Mouse (Mus musculus) bone marrow macrophage, adult 2 months (primary cell): Measurements from ENCODE around the gene Trappc10.

Experiments
- CTCF ChIP-seq: IDR thresholded peaks from 2 replicates; pipeline ENCODE4 v1.5.1; 2012; ENCODE audit warnings: low read depth, mild to moderate bottlenecking, low read length, moderate library complexity
- POLR2A ChIP-seq: IDR thresholded peaks from 2 replicates; pipeline ENCODE4 v1.6.1; 2012; ENCODE audit warnings: mild to moderate bottlenecking, low read depth, low read length, borderline replicate concordance

- TF ChIP-seq POLR2A (no peak), CTCF (no peak)
Measured at GRCm38 (mm10) chr10:78264735-78265134, 20.3 kb upstream of the Trappc10 start.
